Mouse (Mus musculus) heart, postnatal 25 days (tissue): ENCODE data around the gene Dct. TPM values are rescaled to one million over a fixed set of nuclear protein-coding genes. Genes with fewer than 3 reads are reported as not detected.

Source experiments
- DNase-seq: peaks from one replicate; pipeline ENCODE4 v3.0.0; 2022; ENCODE audit warnings: low spot score
- intact Hi-C: fragments of 180-260 bp; cut with DNase I; formaldehyde crosslinking; loops from one replicate; pipeline ENCODE4 v1.15.1; 2025
- total RNA-seq, 2 experiments: library from RNA; stranded (reverse); gene quantifications; 2 replicates each; pipeline ENCODE4 v1.2.3; 2021

The Dct gene
- total RNA-seq, 2 experiments from 2014 or later = 2.1 to 2.7 TPM

- intact Hi-C loops = no loop called here
- no peak for DNase-seq
Observed at GRCm38 (mm10) chr14:118050431-118050830, 1.6 kb downstream of the Dct start.

- intact Hi-C loops = no loop called here
- DNase-seq = no peak
Observed at GRCm38 (mm10) chr14:118049648-118050238, 2.3 kb downstream of the Dct start.

GRCm38 (mm10) chr14:118042963-118043362 lies 9.1 kb downstream of the Dct start:
- DNase-seq = peak; percentile 9
- intact Hi-C loops = loop anchor here (5.0 kb wide), 2 partner anchors 49 to 104 kb away; no protein-coding TSS in a partner anchor

- no peak for DNase-seq
- intact Hi-C loops = loop anchor here (5.0 kb wide), 2 partner anchors 50 to 105 kb away; no protein-coding TSS in a partner anchor
Observed at GRCm38 (mm10) chr14:118042066-118042762, 9.8 kb downstream of the Dct start.

- DNase-seq = no peak
- intact Hi-C loops = loop anchor here (5.0 kb wide), 2 partner anchors 52 to 107 kb away; no protein-coding TSS in a partner anchor
Observed at GRCm38 (mm10) chr14:118040550-118041250, 11.3 kb downstream of the Dct start.

- no peak for DNase-seq
- intact Hi-C loops = no loop called here
Observed at GRCm38 (mm10) chr14:118039074-118039473, 13.0 kb downstream of the Dct start.

GRCm38 (mm10) chr14:118027564-118027963 lies 24.5 kb downstream of the Dct start:
- intact Hi-C loops = no loop called here
- DNase-seq = no peak

GRCm38 (mm10) chr14:118021867-118022543 lies 30.0 kb downstream of the Dct start:
- intact Hi-C loops = no loop called here
- DNase-seq = no peak

GRCm38 (mm10) chr14:118019314-118019713 lies 32.7 kb downstream of the Dct start:
- no peak for DNase-seq
- intact Hi-C loops = no loop called here

- DNase-seq = no peak
- intact Hi-C loops = no loop called here
Observed at GRCm38 (mm10) chr14:118013237-118013636, 38.8 kb downstream of the Dct start.

GRCm38 (mm10) chr14:118009541-118009940 lies 42.5 kb downstream of the Dct start:
- intact Hi-C loops = loop anchor here (5.0 kb wide), 2 partner anchors 83 to 578 kb away; no protein-coding TSS in a partner anchor
- no peak for DNase-seq

GRCm38 (mm10) chr14:118005697-118006096 lies 46.3 kb downstream of the Dct start:
- intact Hi-C loops = loop anchor here (2.0 to 5.0 kb wide), 3 partner anchors 87 to 582 kb away; no protein-coding TSS in a partner anchor
- DNase-seq = no peak

- DNase-seq = no peak
- intact Hi-C loops = loop anchor here (2.0 kb wide), 1 partner anchor 150 kb away; no protein-coding TSS in a partner anchor
Observed at GRCm38 (mm10) chr14:118004434-118004833, 47.6 kb downstream of the Dct start.

- no peak for DNase-seq
- intact Hi-C loops = no loop called here
Observed at GRCm38 (mm10) chr14:117993845-117994244, 58.2 kb downstream of the Dct start.

GRCm38 (mm10) chr14:117992600-117993256 lies 59.3 kb downstream of the Dct start:
- intact Hi-C loops = no loop called here
- DNase-seq = no peak

GRCm38 (mm10) chr14:117990203-117990602 lies 61.8 kb downstream of the Dct start:
- intact Hi-C loops = no loop called here

GRCm38 (mm10) chr14:117988444-117988843 lies 63.6 kb downstream of the Dct start:
- DNase-seq = no peak
- intact Hi-C loops = no loop called here

More at GRCm38 (mm10) chr14:117990203-117990602, 61.8 kb downstream of the Dct start:
- no peak for DNase-seq

- intact Hi-C loops = no loop called here
- no peak for DNase-seq
Observed at GRCm38 (mm10) chr14:117981532-117981931, 70.5 kb downstream of the Dct start.

GRCm38 (mm10) chr14:117972576-117972975 lies 79.5 kb downstream of the Dct start:
- intact Hi-C loops = no loop called here
- DNase-seq = no peak
